Mouse (Mus musculus) heart, adult 2 months (tissue): Measurements from ENCODE around the gene 4933428G20Rik.

Experiments
- CTCF ChIP-seq: fragments of 200-600 bp; IDR thresholded peaks from 2 replicates; pipeline ENCODE4 v1.8.1; 2022; ENCODE audit warnings: antibody characterized with exemption, mild to moderate bottlenecking, moderate library complexity
- EP300 ChIP-seq: fragments of 200-500 bp; IDR thresholded peaks from 2 replicates; pipeline ENCODE4 v1.6.1; 2011; ENCODE audit warnings: low read depth, low read length, control low read depth; ENCODE audit not compliant: insufficient read depth
- POLR2A ChIP-seq: fragments of 200-500 bp; IDR thresholded peaks from 2 replicates; pipeline ENCODE4 v1.6.1; 2011; ENCODE audit warnings: mild to moderate bottlenecking, low read depth, low read length, control low read depth; ENCODE audit not compliant: insufficient read depth

GRCm38 (mm10) chr11:97465957-97466356, 34.2 kb downstream of the 4933428G20Rik start:
- TF ChIP-seq CTCF (no peak), POLR2A (no peak), EP300 (no peak)
